Mouse (Mus musculus) intestine, postnatal 0 days (tissue): ENCODE results near the gene Lrrc49. TPM values are rescaled to one million over a fixed set of nuclear protein-coding genes. Genes with fewer than 3 reads are reported as not detected.

Experiments used
- ATAC-seq: fragments of 200-750 bp; cut with Nextera tagmentation; 2 replicates; pipeline ENCODE4 v1.8.0; 2017; ENCODE audit warnings: mild to moderate bottlenecking, moderate TSS enrichment, moderate library complexity
- H3K27ac ChIP-seq: fragments of 300-500 bp; sonication (generic); 2 replicates; pipeline ENCODE4 v1.5.1; 2014; ENCODE audit warnings: mild to moderate bottlenecking, low read depth, low read length, moderate library complexity
- H3K27me3 ChIP-seq: fragments of 300-500 bp; sonication (generic); replicated peaks from 2 replicates; pipeline ENCODE4 v1.6.1; 2014; ENCODE audit warnings: low read length, mixed read lengths; ENCODE audit not compliant: control insufficient read depth, insufficient read depth
- H3K36me3 ChIP-seq: fragments of 300-500 bp; sonication (generic); 2 replicates; pipeline ENCODE4 v1.6.1; 2014; ENCODE audit warnings: mild to moderate bottlenecking, moderate library complexity; ENCODE audit not compliant: control insufficient read depth, insufficient read depth
- H3K4me1 ChIP-seq: fragments of 300-500 bp; sonication (generic); replicated peaks from 2 replicates; pipeline ENCODE4 v1.6.1; 2014; ENCODE audit warnings: antibody characterized with exemption, low read length, mixed read lengths; ENCODE audit not compliant: control insufficient read depth, insufficient read depth
- H3K4me2 ChIP-seq: fragments of 300-500 bp; sonication (generic); replicated peaks from 2 replicates; pipeline ENCODE4 v1.6.1; 2014; ENCODE audit warnings: low read depth, mild to moderate bottlenecking, moderate library complexity
- H3K4me3 ChIP-seq: fragments of 300-500 bp; sonication (generic); 2 replicates; pipeline ENCODE4 v1.5.1; 2014; ENCODE audit warnings: low read depth, low read length
- H3K9ac ChIP-seq: fragments of 300-500 bp; sonication (generic); 2 replicates; pipeline ENCODE4 v1.6.1; 2014; ENCODE audit warnings: mild to moderate bottlenecking, low read depth, low read length
- H3K9me3 ChIP-seq: fragments of 300-500 bp; sonication (generic); 2 replicates; pipeline ENCODE4 v1.6.1; 2016; ENCODE audit warnings: mixed run types; ENCODE audit not compliant: control insufficient read depth
- CTCF ChIP-seq: sonication (generic); IDR thresholded peaks from 2 replicates; pipeline ENCODE4 v1.5.1; 2016; ENCODE audit warnings: low read depth, mild to moderate bottlenecking, control low read depth, antibody characterized with exemption, moderate library complexity
- WGBS: fragments of 180-500 bp; shearing (Covaris S2); extraction: QIAGEN DNeasy Blood & Tissue Kit; methylation state at CpG from one replicate; pipeline ENCODE4 v1.1.7; 2014; 5-methylcytosine and 5-hydroxymethylcytosine counted together
- polyA plus RNA-seq: library from polyadenylated mRNA; unstranded; fragments of >200 nt; fragmentation: Nextera tagmentation; extraction: Ambion mirVana; gene quantifications from 2 replicates; pipeline ENCODE4 v1.2.1, GENCODE M21; 2015

Gene Lrrc49
- polyA plus RNA-seq, 1 experiment from 2014 or later: 10.1 TPM

DNA sequence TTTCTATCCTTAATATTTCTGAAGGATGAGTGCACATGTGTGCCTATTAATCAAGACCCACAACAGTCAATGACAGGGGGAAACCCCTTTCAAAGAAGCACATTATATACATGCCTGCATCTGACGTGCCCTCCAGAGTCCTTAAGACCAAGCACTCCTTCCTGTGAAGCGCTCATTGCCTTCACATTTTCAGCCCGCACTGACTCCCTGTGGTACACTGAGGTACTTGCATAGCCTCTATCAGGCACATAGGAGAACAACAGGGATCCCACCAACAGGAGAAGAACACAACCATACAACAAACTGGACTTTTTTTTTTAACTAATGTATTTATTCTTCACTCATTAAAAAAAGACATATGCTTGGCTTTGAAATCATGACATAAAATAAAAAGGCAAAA lies 101.0 kb downstream of the Lrrc49 start:
- 80% methylated on average over 3 of the region's 3 CpGs for WGBS
- H3K36me3 ChIP-seq: peaks cover 14% of the 10 kb centered on the region; the same call in 1 of the 2 replicates
- ATAC-seq: no peak
- H3K4me2 ChIP-seq: no peak overlapping the region
- H3K4me3 ChIP-seq: no peak overlapping the region
- no peaks in the 10 kb centered on the region for H3K27me3 ChIP-seq
- peak; percentile 55 for TF ChIP-seq CTCF
- no peaks in the 10 kb centered on the region for H3K4me1 ChIP-seq
- H3K9ac ChIP-seq: no peak overlapping the region
- no peak overlapping the region for H3K27ac ChIP-seq
- no peaks in the 10 kb centered on the region for H3K9me3 ChIP-seq

DNA sequence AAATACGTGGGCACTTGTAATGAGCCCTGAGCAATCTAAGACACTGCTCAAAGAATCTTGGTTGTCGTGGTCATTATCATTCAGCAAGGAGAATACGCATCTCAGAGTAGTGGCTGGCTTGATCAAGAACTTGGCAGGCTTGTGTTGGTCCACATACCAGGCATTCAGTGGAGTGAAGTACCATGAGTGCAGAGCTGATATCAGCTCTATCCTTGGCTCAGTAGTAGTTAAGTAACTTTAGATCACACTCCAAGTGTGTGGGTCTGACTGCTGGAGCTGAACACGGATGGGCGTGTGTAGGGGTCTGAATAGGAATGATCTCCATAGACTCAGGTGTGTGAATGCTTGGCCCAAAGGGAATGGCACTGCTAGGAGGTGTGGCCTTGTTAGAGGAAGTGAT lies 102.8 kb downstream of the Lrrc49 start:
- Histone ChIP-seq H3K27me3 (no peaks in the 10 kb centered on the region), H3K4me2 (no peak overlapping the region), H3K9me3 (no peaks in the 10 kb centered on the region), H3K27ac (no peak overlapping the region), H3K4me3 (no peak overlapping the region), H3K4me1 (no peaks in the 10 kb centered on the region), H3K9ac (no peak overlapping the region), H3K36me3 (peaks cover 14% of the 10 kb centered on the region; the same call in 1 of the 2 replicates)
- no peak for TF ChIP-seq CTCF
- 92% methylated on average over 5 of the region's 5 CpGs for WGBS
- no peak for ATAC-seq

DNA sequence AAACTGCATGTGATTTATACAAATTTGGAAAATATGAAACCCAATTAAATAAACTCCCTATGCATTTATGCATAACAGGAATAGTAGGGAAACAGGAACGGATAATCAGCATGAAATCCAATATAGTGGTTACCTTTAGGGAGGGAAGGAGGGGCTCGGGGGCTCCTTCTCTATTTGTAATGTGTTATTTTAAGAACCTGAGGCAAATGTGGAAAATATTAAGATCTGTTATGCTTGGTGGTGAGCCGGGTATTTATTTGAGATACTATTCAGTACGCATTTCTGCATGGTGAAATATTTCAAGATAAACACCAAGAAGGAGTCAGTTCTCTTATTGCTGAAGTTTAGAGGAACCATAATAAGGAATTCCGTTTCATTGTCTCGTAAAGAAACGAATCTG lies 105.4 kb downstream of the Lrrc49 start:
- peaks cover 14% of the 10 kb centered on the region; the same call in 1 of the 2 replicates for H3K36me3 ChIP-seq
- no peak overlapping the region for H3K9ac ChIP-seq
- H3K4me1 ChIP-seq: no peaks in the 10 kb centered on the region
- 78% methylated on average over 7 of the region's 7 CpGs for WGBS
- ATAC-seq: no peak
- no peak overlapping the region for H3K4me2 ChIP-seq
- no peak overlapping the region for H3K4me3 ChIP-seq
- H3K9me3 ChIP-seq: no peaks in the 10 kb centered on the region
- H3K27me3 ChIP-seq: no peaks in the 10 kb centered on the region
- no peak for TF ChIP-seq CTCF
- no peak overlapping the region for H3K27ac ChIP-seq

DNA sequence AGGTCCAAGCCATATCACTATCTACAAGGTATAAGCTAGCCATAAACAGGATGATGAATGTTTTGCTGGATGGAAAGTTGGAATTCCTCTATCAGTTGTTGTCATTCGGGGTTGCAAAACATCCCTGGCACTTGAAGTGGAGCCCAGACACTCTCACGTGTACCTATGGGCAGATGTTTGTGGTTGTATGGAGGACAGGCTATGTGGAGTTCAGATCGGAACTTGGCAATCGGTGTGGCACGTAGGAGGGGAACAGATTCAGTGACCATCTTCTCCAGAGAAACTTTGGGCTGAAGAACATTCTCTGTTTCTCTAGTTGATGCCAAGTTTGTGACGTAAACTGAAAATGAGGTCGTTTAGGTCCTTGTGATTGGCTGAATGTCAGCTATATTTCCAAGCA lies 114.9 kb downstream of the Lrrc49 start:
- no peak overlapping the region for H3K27ac ChIP-seq
- no peaks in the 10 kb centered on the region for H3K36me3 ChIP-seq
- H3K4me2 ChIP-seq: no peak overlapping the region
- H3K4me1 ChIP-seq: no peaks in the 10 kb centered on the region
- WGBS: 82% methylated on average over 7 of the region's 7 CpGs
- 0 out of 2 replicates have a peak, but pooled peaks cover 3% of the 10 kb centered on the region for H3K9me3 ChIP-seq
- TF ChIP-seq CTCF: no peak
- H3K27me3 ChIP-seq: no peaks in the 10 kb centered on the region
- H3K9ac ChIP-seq: no peak overlapping the region
- no peak for ATAC-seq
- H3K4me3 ChIP-seq: no peak overlapping the region

DNA sequence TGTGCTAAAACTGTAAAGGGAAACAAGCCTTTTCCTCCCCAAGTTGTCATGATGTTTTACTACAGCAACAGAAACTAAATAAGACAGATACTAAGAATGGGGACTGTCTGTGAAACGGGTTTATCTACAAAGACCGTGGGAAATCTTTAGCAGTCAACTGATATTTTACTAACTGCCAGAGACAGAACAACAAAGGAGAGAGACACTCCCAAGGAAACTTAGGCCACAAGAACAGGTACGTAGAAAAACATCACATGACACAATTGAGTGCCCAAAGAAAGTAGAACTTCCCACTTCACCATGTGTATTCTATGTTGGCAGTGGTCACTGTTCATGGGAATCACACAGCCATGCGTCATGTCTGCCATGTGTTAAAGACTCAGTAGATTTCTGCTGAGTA lies 116.2 kb downstream of the Lrrc49 start:
- no peak for ATAC-seq
- no peak overlapping the region for H3K9ac ChIP-seq
- WGBS: 91% methylated on average over 4 of the region's 4 CpGs
- H3K4me2 ChIP-seq: no peak overlapping the region
- TF ChIP-seq CTCF: no peak
- H3K36me3 ChIP-seq: no peaks in the 10 kb centered on the region
- H3K27ac ChIP-seq: no peak overlapping the region
- no peaks in the 10 kb centered on the region for H3K27me3 ChIP-seq
- no peaks in the 10 kb centered on the region for H3K4me1 ChIP-seq
- 0 out of 2 replicates have a peak, but pooled peaks cover 3% of the 10 kb centered on the region for H3K9me3 ChIP-seq
- no peak overlapping the region for H3K4me3 ChIP-seq

DNA sequence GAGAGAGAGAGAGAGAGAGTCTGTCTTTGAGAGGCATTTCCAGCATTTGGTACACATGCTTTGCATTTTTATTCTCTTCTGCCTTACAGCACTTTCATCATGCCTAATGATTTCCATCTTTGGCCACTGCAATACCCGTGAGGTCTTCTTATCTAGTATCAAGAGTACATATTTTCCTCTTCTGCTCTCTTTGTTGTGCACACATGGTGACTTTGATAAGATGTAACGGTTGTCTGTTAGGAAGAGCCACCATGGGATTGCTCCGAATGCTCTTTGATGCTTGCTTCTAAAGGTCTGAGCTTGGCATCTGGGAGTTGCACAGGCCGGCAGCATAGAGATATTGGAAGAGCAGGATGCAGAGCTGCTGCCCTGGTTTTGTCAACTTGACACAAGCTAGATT lies 116.9 kb downstream of the Lrrc49 start:
- Histone ChIP-seq H3K36me3 (no peaks in the 10 kb centered on the region), H3K9ac (no peak overlapping the region), H3K4me3 (no peak overlapping the region), H3K27me3 (no peaks in the 10 kb centered on the region), H3K9me3 (0 out of 2 replicates have a peak, but pooled peaks cover 3% of the 10 kb centered on the region), H3K27ac (no peak overlapping the region), H3K4me2 (no peak overlapping the region), H3K4me1 (no peaks in the 10 kb centered on the region)
- TF ChIP-seq CTCF: no peak
- WGBS: 70% methylated on average over 4 of the region's 4 CpGs
- no peak for ATAC-seq

DNA sequence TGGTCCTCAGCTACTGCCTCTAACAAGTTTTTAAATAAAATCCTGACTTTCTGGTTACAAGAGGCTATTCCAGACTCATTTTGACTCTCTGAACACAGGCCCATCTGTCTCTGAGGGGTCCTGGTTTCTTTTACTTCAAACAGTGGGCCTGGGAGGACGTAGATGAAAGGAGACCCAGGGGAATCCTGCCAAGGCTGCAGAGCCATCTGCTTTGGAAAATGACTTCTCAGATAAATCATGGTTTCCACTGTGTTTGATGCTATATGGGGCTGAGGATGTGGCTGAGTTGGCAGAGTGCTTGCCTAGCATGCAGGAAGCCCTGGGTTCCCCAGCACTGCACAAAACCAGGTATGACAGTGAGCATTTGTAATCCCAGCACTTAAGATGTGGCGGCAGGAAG lies 118.6 kb downstream of the Lrrc49 start:
- H3K4me1 ChIP-seq: no peaks in the 10 kb centered on the region
- 0 out of 2 replicates have a peak, but pooled peaks cover 3% of the 10 kb centered on the region for H3K9me3 ChIP-seq
- no peak overlapping the region for H3K9ac ChIP-seq
- no peak overlapping the region for H3K4me3 ChIP-seq
- 74% methylated on average over 2 of the region's 2 CpGs for WGBS
- no peaks in the 10 kb centered on the region for H3K36me3 ChIP-seq
- H3K27ac ChIP-seq: no peak overlapping the region
- no peak overlapping the region for H3K4me2 ChIP-seq
- ATAC-seq: no peak
- no peak for TF ChIP-seq CTCF
- no peaks in the 10 kb centered on the region for H3K27me3 ChIP-seq
